Mouse (Mus musculus): ENCODE results near the gene Ralgapa2. TPM values are rescaled to one million over a fixed set of nuclear protein-coding genes. Genes with fewer than 3 reads are reported as not detected.

Gene Ralgapa2
- polyA plus RNA-seq, 1 experiment: 3.9 TPM

DNA sequence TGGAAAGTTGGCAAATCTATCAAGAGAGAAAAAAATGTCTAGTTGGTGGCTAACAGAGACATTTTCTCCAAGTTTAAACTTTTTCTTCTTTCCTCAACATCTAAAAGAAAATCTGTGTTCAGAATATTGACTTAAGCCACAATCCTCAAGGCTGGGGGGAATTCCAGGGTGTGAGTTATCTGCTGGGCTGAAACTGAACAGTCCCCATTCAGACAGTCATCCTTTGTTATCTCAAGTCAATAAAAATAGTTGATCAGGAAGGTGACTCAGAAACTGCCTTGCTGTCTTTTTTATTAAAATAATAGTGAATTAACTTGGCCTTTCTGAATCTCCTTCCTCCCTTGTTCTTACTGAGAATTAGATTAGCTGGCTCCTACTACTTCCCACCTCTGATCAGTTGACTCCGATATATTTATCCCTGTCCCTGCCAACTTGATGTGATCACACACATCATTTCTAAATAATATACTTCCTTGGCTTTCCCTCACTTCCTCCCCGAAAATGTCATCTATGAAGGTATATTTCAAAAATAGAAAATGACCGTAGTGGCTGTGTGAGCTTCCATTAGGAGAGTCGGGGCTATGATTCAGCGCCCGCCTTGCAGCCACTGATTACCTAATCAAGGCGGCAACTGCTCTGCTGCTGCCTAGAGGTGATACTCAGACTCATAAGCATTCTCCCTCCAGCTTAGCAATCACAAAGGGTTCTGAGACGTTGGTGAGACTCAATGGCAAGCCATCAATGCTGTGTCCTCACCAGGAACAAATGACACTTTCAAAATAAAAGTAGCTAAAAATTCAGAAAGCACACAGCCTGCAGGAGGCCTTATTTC is 21.2 kb upstream of the Ralgapa2 start:
- H3K4me1 ChIP-seq (ENCODE audit: control insufficient read depth, insufficient read depth, low read length): no peaks in the 10 kb centered on the region
- 0 out of 2 replicates have a peak overlapping the region, but pooled peaks have one; percentile 13 for H3K27ac ChIP-seq (ENCODE audit: insufficient read depth, low read length)
- no peak overlapping the region for H3K4me3 ChIP-seq (ENCODE audit: insufficient read depth, low read length)
- no peak for TF ChIP-seq POLR2A (IDR thresholded peaks at IDR 0.05; ENCODE audit: low read depth, low read length)

DNA sequence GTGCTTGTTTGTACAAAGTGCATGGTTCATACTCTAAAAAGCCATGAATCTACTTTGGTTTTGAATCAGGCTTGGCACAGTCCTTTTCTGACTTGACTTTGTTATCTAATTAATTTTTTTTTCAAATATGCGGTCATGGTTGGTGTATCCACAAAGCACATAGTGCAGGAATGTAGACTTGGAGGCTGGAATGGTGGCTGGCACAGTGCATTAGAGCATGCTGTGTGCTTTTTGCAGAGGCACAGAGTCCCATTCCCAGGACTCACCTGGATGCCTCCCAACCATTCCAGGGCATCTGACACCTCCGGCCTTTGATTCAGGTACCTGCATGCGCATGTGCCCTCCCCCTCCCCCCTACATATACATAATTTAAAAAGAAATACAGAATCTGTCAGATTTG is 20.3 kb upstream of the Ralgapa2 start:
- H3K4me3 ChIP-seq (ENCODE audit: insufficient read depth, low read length): no peak overlapping the region
- no peak for TF ChIP-seq CTCF (IDR thresholded peaks at IDR 0.05; ENCODE audit: borderline replicate concordance, insufficient read depth, low read length)
- TF ChIP-seq POLR2A (IDR thresholded peaks at IDR 0.05; ENCODE audit: low read depth, low read length): no peak

GRCm38 (mm10) chr2:146525483-146525882 is 13.3 kb upstream of the Ralgapa2 start:
- 0 out of 2 replicates have a peak, but pooled peaks cover 2% of the 10 kb centered on the region for H3K4me1 ChIP-seq (ENCODE audit: control insufficient read depth, insufficient read depth, low read length)
- no peak overlapping the region for H3K4me3 ChIP-seq (ENCODE audit: insufficient read depth, low read length)
- TF ChIP-seq CTCF (IDR thresholded peaks at IDR 0.05; ENCODE audit: borderline replicate concordance, insufficient read depth, low read length) (no peak), POLR2A (IDR thresholded peaks at IDR 0.05; ENCODE audit: low read depth, low read length) (no peak)
- H3K27ac ChIP-seq (ENCODE audit: insufficient read depth, low read length): no peak overlapping the region

More for the DNA sequence above, 20.3 kb upstream of the Ralgapa2 start:
- H3K27ac ChIP-seq (ENCODE audit: insufficient read depth, low read length): 0 out of 2 replicates have a peak overlapping the region, but pooled peaks have one; percentile 13
- H3K4me1 ChIP-seq (ENCODE audit: control insufficient read depth, insufficient read depth, low read length): no peaks in the 10 kb centered on the region

DNA sequence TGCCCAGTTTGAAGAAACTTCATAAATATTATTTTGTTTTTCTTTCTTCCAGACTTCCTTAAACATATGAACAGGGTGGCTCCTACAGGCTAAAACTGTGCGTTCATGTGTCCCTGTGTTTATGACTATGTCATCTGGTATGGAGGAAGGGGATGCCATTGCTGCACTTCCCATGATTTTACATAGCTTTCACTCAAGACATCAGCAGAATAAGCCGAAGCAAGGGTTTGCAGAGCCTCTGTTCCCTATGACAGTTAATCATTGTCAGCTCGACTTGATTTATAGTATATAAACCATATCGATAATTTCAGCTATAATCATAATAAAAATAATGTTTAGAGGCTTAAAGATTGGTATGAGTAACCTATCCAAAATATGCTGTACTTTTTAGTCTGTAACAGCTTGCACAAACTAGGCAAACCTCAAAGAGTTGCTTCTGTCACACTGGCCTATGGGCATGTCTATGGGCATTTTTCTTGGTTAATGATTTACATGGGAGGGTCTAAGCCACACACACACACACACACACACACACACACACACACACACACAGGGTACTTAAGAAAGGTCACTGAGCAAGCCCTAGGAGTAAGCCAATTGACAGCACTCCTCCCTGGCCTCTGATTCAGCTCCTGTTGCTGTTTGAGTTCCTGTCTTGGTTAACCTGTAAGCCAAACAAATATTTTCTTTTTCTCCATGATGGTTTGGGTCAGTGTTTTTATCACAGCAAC is 12.7 kb upstream of the Ralgapa2 start:
- Histone ChIP-seq H3K27ac (ENCODE audit: insufficient read depth, low read length) (no peak overlapping the region), H3K4me3 (ENCODE audit: insufficient read depth, low read length) (no peak overlapping the region), H3K4me1 (ENCODE audit: control insufficient read depth, insufficient read depth, low read length) (0 out of 2 replicates have a peak, but pooled peaks cover 2% of the 10 kb centered on the region)
- TF ChIP-seq POLR2A (IDR thresholded peaks at IDR 0.05; ENCODE audit: low read depth, low read length) (no peak), CTCF (IDR thresholded peaks at IDR 0.05; ENCODE audit: borderline replicate concordance, insufficient read depth, low read length) (no peak)

DNA sequence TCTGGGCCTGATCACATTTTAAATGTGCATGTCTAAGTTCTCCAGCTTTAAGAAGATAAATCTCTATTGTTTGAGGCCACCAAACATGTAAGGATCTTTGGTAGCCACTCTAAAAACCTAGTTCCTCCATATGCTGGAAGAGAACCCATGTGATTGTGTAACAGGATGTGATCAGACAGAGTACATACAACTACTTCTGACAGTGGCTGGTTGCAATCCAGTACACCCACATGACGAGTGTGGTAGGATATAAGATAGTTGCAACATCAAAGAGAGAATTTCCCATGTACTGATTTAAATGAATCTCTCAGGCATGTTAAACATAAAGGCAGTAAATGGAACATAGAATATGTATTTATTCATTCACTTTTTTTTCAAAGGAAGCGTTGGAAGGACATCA is 4.8 kb upstream of the Ralgapa2 start:
- Histone ChIP-seq H3K27ac (ENCODE audit: insufficient read depth, low read length) (no peak overlapping the region), H3K4me3 (ENCODE audit: insufficient read depth, low read length) (no peak overlapping the region), H3K4me1 (ENCODE audit: control insufficient read depth, insufficient read depth, low read length) (no peaks in the 10 kb centered on the region)
- TF ChIP-seq CTCF (IDR thresholded peaks at IDR 0.05; ENCODE audit: borderline replicate concordance, insufficient read depth, low read length) (no peak), POLR2A (IDR thresholded peaks at IDR 0.05; ENCODE audit: low read depth, low read length) (no peak)

GRCm38 (mm10) chr2:146515081-146515480 is 2.9 kb upstream of the Ralgapa2 start:
- no peaks in the 10 kb centered on the region for H3K4me1 ChIP-seq (ENCODE audit: control insufficient read depth, insufficient read depth, low read length)
- TF ChIP-seq POLR2A (IDR thresholded peaks at IDR 0.05; ENCODE audit: low read depth, low read length) (no peak), CTCF (IDR thresholded peaks at IDR 0.05; ENCODE audit: borderline replicate concordance, insufficient read depth, low read length) (no peak)
- H3K4me3 ChIP-seq (ENCODE audit: insufficient read depth, low read length): no peak overlapping the region
- no peak overlapping the region for H3K27ac ChIP-seq (ENCODE audit: insufficient read depth, low read length)

DNA sequence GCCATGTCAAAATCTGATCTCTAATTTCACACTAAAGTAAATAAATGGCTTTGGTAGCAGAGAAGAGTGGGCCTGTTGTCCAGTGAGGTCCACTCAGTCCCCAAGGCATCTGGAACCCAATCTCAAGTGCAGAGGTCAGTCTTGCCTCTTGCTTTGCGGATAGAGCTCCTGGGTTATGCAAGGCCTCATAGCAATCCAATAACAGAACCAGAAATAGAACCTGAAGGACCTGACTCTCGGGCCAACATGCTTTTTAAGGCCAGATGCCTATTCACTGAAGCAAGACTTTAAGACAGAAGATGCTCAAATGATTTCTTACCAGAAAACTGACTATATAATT is 407 bp upstream of the Ralgapa2 start:
- Histone ChIP-seq H3K4me3 (ENCODE audit: insufficient read depth, low read length) (no peak overlapping the region), H3K4me1 (ENCODE audit: control insufficient read depth, insufficient read depth, low read length) (no peaks in the 10 kb centered on the region), H3K27ac (ENCODE audit: insufficient read depth, low read length) (no peak overlapping the region)
- TF ChIP-seq POLR2A (IDR thresholded peaks at IDR 0.05; ENCODE audit: low read depth, low read length): no peak
- TF ChIP-seq CTCF (IDR thresholded peaks at IDR 0.05; ENCODE audit: borderline replicate concordance, insufficient read depth, low read length): no peak

GRCm38 (mm10) chr2:146511401-146511865 is 711 bp downstream of the Ralgapa2 start:
- Histone ChIP-seq H3K4me3 (ENCODE audit: insufficient read depth, low read length) (peak overlapping the region; percentile 88), H3K27ac (ENCODE audit: insufficient read depth, low read length) (no peak overlapping the region), H3K4me1 (ENCODE audit: control insufficient read depth, insufficient read depth, low read length) (no peaks in the 10 kb centered on the region)
- TF ChIP-seq POLR2A (IDR thresholded peaks at IDR 0.05; ENCODE audit: low read depth, low read length): no peak
- no peak for TF ChIP-seq CTCF (IDR thresholded peaks at IDR 0.05; ENCODE audit: borderline replicate concordance, insufficient read depth, low read length)

- TF ChIP-seq POLR2A (IDR thresholded peaks at IDR 0.05; ENCODE audit: low read depth, low read length): no peak
- no peak for TF ChIP-seq CTCF (IDR thresholded peaks at IDR 0.05; ENCODE audit: borderline replicate concordance, insufficient read depth, low read length)
- Histone ChIP-seq H3K4me1 (ENCODE audit: control insufficient read depth, insufficient read depth, low read length) (no peaks in the 10 kb centered on the region), H3K4me3 (ENCODE audit: insufficient read depth, low read length) (no peak overlapping the region), H3K27ac (ENCODE audit: insufficient read depth, low read length) (no peak overlapping the region)
These were observed 1.4 kb downstream of the Ralgapa2 start for GRCm38 (mm10) chr2:146510780-146511179.
